Mouse (Mus musculus) A20 (cell line): ENCODE results near the gene Eif3k.

Experiments
- DNase-seq: peaks from one replicate; pipeline ENCODE4 v3.0.0-alpha.2; 2011; ENCODE audit warnings: low read depth, low spot score

Eif3k gene

GRCm38 (mm10) chr7:28981651-28982273, at the start of gene Eif3k, which contains the start of gene Map4k1:
TSS of gene Eif3k (minus strand) at chr7:28981864.
TSS of gene Map4k1 (plus strand) at chr7:28982050.
- peak; percentile 100 for DNase-seq

DNA sequence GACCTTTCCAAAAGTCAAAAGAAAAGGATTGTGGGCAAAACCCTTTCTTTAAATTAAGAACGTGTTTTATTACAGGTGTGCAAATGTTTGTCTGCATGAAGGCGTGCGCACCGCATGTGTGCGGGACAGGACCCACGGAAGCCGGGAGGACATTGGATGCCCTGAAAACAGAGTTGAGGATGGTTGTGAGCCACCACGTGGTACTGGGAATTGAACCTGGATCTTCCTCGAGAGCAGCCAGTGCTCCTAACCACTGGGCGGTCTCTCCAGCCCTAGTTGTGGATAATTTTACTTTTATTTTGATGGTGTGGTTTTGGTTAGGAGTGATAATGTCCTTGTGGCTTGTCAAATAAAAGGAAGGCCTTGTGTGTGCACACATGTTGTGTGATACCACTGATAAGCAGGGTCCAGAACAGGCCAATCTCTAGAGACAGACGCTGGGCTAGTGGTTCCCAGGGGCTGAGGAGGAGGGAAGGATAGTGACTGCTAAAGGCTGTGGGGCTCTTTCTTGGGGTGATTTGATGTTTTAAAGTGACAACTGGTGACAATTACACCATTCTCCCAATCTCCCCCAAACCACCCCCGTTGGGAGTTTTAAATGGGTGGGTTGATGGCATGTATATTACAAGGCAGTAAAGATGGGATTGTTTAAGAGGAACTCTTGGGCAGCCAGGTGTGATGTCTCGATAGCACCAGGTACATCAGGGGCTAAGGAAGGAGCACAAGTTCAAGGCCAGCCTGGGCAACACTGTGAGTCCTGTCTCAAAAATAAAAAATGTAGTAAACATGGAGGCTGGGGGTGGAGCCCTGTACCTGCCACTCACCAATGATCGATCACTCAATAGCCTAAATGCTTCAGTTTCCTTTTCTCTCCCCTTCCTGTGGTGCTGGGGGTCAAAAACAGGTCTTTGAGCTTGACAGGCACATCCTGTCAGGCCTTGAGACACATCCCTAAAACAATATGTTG, 48.3 kb upstream of the Eif3k start:
- DNase-seq = no peak

DNA sequence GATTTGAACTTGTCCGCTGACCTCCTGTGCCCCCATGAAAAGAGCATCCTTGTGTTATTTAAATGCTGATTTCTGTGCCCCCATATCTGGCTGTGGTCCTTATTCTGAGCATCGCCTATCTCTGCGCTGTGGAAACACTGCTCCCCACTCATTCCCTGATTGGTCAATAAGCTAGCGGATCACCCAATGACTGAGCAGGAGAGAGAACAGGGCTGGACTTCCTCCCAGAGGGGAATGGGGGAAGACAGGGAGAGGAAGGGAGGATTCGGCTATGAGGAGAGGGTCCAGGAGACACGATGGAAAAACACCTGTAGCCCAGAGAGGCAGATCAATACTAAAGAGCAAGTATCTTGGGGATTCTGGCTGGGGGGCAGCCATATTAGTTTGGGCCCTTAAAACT, 47.1 kb upstream of the Eif3k start:
- no peak for DNase-seq

GRCm38 (mm10) chr7:29026811-29027210, 45.1 kb upstream of the Eif3k start:
- no peak for DNase-seq

- DNase-seq = no peak
Measured at GRCm38 (mm10) chr7:29026195-29026594, 44.5 kb upstream of the Eif3k start.

- peak; percentile 78 for DNase-seq
Measured at GRCm38 (mm10) chr7:29025566-29025965, 43.9 kb upstream of the Eif3k start.

- no peak for DNase-seq
Measured at GRCm38 (mm10) chr7:29023514-29023913, 41.9 kb upstream of the Eif3k start.

- DNase-seq = no peak
Measured at GRCm38 (mm10) chr7:29022479-29022878, 40.8 kb upstream of the Eif3k start.

GRCm38 (mm10) chr7:29019447-29020220, 38.0 kb upstream of the Eif3k start:
- DNase-seq = no peak

DNA sequence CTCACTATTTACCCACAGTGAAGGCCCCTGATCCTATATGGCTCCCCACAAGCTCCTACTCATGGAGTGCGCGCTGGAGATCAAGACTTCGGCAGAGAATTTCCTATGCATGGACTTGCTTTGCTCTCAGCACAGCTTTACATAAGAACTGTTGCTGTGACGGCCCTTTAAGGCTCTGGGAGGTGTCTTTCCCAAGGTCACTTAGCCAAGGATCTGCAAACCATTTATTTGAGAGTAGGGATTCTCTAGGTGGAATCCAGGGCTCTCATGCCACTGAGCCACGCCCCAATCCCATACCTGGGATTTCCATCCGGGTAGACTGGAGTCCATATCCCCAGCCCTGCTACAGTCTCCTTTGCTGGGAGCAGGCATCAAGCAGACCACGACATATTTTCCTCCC, 35.6 kb upstream of the Eif3k start:
- no peak for DNase-seq

GRCm38 (mm10) chr7:29016440-29016839, 34.8 kb upstream of the Eif3k start:
- no peak for DNase-seq

GRCm38 (mm10) chr7:29014984-29015383, 33.3 kb upstream of the Eif3k start:
- DNase-seq = no peak

GRCm38 (mm10) chr7:29008714-29009113, 27.1 kb upstream of the Eif3k start:
- DNase-seq = peak; percentile 86

GRCm38 (mm10) chr7:29008171-29008570, 26.5 kb upstream of the Eif3k start:
- peak; percentile 52 for DNase-seq

- peak; percentile 81 for DNase-seq
Measured at GRCm38 (mm10) chr7:29007224-29008101, 25.8 kb upstream of the Eif3k start.

DNA sequence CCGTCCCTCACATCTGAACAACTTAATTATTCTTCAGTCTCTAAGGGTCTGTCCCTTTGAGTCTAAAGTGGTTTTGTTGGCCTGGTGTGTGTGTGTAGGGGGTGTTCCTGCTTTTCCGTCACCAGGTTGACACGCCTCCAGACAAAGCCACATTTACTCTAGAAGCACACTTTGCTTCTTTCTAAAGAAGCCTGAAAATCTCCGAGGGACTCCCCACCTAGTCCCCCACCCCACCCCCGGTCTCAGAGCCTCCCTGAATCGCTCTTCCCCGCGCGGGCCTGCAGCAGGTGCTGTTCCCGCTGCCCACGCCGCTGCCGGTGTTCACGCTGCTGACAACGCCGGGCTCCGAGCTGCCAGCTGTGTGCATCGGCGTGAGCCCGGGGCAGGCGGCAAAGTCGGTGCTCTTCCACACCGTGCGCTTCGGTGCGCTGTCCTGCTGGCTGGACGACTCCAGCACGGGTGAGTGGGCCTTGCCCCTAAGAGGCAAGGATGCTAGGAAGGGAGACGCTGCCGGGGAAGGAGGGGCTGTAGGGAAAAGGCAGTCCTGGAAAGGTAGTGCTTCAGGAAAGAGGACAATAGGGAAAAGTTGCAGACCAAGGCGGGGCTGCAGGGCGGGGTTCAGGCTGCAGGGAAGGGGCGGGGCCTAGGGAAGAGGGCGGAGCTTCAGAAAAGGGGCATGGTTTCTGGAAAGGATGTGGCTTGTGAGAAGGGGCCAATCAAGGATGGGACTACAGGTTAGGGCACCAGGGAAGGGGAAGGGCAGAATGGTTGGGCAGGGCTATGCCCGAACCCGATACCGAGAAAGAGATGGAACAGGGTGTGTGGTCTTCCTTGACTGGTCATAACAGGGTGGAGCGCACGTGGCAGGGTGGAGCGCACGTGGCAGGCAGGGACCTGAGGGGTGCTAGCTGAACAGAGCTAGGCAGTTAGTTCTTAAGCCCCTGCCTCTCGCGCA, 19.3 kb upstream of the Eif3k start:
- DNase-seq = no peak

- DNase-seq = no peak
Measured at GRCm38 (mm10) chr7:28993402-28993801, 11.7 kb upstream of the Eif3k start.

GRCm38 (mm10) chr7:28992997-28993396, 11.3 kb upstream of the Eif3k start:
- no peak for DNase-seq

DNA sequence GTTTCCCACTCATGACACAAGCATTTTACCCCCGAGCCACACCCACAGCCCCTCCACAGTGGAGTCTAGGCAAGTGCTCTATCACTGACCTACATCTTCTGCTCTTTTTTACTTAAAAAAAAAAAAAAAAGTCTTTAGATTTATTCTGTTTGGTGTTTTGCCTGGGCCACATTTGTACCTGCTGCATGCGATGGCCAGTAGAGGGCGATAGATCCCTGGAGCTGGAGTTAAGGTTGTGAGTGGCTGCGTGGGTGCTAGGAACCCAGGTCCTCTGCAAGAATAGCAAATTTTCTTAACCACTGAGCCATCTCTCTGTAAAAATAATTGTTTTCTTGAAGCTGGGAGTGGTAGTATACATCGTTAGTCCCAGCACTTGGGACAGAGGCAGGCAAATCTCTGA, 10.0 kb upstream of the Eif3k start:
- DNase-seq = peak; percentile 56

DNA sequence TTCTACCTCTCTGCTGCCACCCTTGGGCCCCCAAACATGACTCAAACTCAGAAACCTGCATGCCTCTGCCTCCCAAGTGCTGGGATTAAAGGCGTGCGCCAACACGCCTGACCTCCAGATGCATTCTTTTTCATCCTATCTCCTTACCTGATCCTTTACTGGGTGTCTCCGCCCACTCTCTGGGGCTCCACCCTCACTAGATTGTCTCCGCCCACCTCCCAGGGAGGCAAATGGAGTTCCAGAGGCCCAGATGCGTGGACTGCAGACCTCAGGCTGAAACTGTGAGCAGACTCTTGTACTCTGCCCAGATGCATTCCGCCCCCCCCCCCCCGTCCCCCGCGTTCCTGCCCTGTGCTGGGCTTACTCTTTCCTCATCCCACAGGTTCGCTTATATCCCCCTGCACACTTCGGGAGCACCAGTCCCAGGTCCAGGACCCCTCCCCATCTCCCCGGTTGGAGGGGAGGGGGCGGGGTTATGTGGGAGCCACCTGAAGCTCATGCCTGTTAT, 9.2 kb upstream of the Eif3k start:
- DNase-seq = no peak
